Mouse (Mus musculus): ENCODE measurements around the gene Fap.

The Fap gene

DNA sequence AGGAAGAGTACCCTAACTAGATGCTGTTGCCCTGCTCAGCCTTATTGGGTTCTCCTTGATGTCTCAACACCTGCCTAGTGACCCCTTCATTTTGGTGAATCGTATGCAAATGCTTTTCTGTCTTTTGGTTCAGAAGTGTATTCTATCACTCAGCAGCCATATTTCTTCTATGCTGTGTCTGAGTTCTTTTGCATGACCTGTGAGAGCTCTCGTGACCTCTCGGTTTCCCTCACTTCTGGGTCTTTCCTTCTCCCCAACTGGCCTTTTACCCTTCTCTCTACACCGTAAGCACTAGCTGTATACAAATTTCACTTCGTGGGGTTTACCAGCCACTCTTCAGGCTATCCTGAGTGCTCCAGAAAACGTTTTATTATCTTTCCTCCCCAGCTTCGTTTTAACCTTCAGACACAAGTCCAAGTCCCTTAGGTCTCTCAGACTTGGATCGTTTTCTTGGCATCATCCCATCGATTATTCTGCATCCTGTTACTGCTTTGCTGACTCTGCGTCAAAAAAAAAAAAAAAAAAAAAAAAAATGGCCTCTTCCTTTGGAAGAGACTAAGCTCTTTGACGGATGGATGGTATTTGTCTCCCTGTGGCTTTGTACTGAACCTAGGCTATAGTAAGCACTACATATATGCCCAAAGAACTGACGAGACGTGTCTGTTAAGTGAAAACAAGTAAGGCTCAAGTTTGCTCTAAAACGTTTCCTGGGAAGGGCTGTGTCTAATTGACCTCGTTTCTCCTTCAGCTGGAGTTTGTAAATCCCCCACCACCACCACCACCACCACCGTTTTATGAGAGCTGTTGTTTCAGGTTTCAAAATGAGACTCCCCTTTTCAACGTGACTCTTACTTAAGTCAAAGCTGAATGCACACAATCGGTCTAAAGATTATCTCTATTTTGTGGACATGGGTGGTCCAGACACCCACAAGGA is 114.4 kb downstream of the Fap start:
- peak; percentile 88 for DNase-seq (ENCODE audit: low read depth, low spot score)

DNA sequence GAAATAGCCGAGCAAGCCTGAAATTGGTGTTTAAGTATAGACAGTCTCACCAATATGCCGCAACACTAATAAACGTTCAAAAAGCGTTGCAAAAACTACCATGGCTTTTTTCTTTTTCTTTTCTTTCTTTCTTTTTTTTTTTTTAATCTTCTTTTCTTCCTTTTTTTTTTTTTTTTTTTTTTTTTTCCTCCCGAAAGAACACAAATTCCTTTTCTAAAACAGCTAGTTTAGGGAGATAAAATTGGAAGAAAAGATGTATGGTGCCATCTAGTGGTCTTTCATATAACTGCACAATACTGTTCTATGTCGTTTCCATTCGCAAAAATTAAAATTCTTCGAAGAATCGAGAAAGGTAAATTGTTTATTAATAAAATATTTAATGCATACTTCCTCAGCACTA is 115.8 kb downstream of the Fap start:
- peak; percentile 76 for DNase-seq (ENCODE audit: low read depth, low spot score)

DNA sequence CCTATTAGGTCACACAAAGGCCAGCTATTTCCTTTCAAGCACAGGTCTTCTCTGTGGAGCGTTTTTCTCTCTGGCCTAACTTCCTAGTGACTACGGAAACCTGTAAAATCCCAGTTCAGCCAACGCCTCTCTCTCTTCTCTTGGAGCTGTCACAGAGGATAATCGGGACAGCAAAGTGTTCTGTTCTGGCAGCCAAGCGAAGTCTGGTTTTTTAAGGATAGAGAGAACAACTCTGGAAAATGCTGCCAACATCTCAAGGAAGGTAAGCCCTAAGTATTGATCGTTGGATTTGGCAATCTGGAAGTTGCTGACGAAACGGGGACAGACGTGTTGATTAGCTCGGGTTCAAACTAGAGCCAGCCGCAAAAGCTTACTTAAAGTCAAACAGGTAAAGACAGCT is 118.9 kb downstream of the Fap start:
- no peak for DNase-seq (ENCODE audit: low read depth, low spot score)

DNA sequence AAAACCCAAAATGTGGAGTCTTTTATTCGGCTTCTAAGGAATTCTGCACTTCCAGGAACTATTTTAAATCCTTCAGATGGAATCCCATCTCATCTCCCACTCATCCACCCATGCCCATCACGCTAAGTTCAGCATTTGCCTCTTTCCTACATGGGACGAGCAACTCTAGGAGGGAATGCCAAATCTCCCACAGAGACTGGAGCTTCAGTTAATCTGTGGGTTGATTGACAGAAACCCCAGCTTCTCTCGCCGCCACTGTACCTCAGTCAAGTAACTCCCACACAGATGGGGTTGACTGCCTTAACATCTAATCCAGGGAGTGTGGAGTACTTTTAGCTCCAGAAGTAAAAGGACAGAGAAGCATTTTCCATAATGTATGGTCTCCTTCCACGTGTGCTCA is 119.8 kb downstream of the Fap start:
- DNase-seq (ENCODE audit: low read depth, low spot score), result no peak
